Mouse (Mus musculus) liver (tissue): Measurements from ENCODE around the gene Srsf10.

ENCODE experiments used
- DNase-seq: peaks from one replicate; pipeline ENCODE4 v3.0.0-alpha.2; 2020; ENCODE audit warnings: mixed read lengths

The Srsf10 gene

GRCm38 (mm10) chr4:135856223-135857091 is 910 bp downstream of the Srsf10 start:
- peak; percentile 65 for DNase-seq

- DNase-seq = no peak
These were observed 2.1 kb downstream of the Srsf10 start for GRCm38 (mm10) chr4:135857597-135858186.

- no peak for DNase-seq
These were observed 13.4 kb downstream of the Srsf10 start for GRCm38 (mm10) chr4:135868996-135869395.

GRCm38 (mm10) chr4:135870227-135871023 is 14.9 kb downstream of the Srsf10 start:
- DNase-seq = no peak

- no peak for DNase-seq
These were observed 16.5 kb downstream of the Srsf10 start for GRCm38 (mm10) chr4:135872015-135872414.

- no peak for DNase-seq
These were observed 17.2 kb downstream of the Srsf10 start for GRCm38 (mm10) chr4:135872589-135873391.

- peak; percentile 97 for DNase-seq
These were observed 18.1 kb downstream of the Srsf10 start, which contains the start of gene Pnrc2 for GRCm38 (mm10) chr4:135873526-135874202. Pnrc2 (minus strand) TSS chr4:135873850.

GRCm38 (mm10) chr4:135874564-135875535 is 19.3 kb downstream of the Srsf10 start:
- no peak for DNase-seq

GRCm38 (mm10) chr4:135875546-135875945 is 20.0 kb downstream of the Srsf10 start:
- no peak for DNase-seq

GRCm38 (mm10) chr4:135875991-135876582 is 20.5 kb downstream of the Srsf10 start:
- peak; percentile 81 for DNase-seq

GRCm38 (mm10) chr4:135876583-135877020 is 21.1 kb downstream of the Srsf10 start:
- peak; percentile 66 for DNase-seq

- no peak for DNase-seq
These were observed 22.2 kb downstream of the Srsf10 start for GRCm38 (mm10) chr4:135877742-135878141.

GRCm38 (mm10) chr4:135879021-135879420 is 23.5 kb downstream of the Srsf10 start:
- no peak for DNase-seq

GRCm38 (mm10) chr4:135880018-135880417 is 24.5 kb downstream of the Srsf10 start:
- no peak for DNase-seq

- no peak for DNase-seq
These were observed 25.0 kb downstream of the Srsf10 start for GRCm38 (mm10) chr4:135880576-135880975.

GRCm38 (mm10) chr4:135882023-135882422 is 26.5 kb downstream of the Srsf10 start:
- DNase-seq = no peak

- DNase-seq = no peak
These were observed 27.9 kb downstream of the Srsf10 start for GRCm38 (mm10) chr4:135883401-135883851.

GRCm38 (mm10) chr4:135883881-135884516 is 28.5 kb downstream of the Srsf10 start:
- no peak for DNase-seq

GRCm38 (mm10) chr4:135884531-135884930 is 29.0 kb downstream of the Srsf10 start:
- DNase-seq = no peak
